Mouse (Mus musculus) cortical plate, adult 2 months (tissue): Measurements from ENCODE around the gene Rnf31.

Source experiments
- CTCF ChIP-seq: fragments of 200-500 bp; IDR thresholded peaks from 2 replicates; pipeline ENCODE4 v1.5.1; 2011; ENCODE audit warnings: mild to moderate bottlenecking, control low read depth, low read length; ENCODE audit not compliant: insufficient read depth; ENCODE audit errors: extremely low read depth
- POLR2A ChIP-seq: fragments of 200-500 bp; IDR thresholded peaks from 2 replicates; pipeline ENCODE4 v1.6.1; 2011; ENCODE audit warnings: mild to moderate bottlenecking, low read length, control low read depth; ENCODE audit not compliant: insufficient read depth; ENCODE audit errors: extremely low read depth

- TF ChIP-seq CTCF, result no peak
- TF ChIP-seq POLR2A, result no peak
Observed at GRCm38 (mm10) chr14:55575302-55575701, 16.2 kb upstream of the Rnf31 start, which contains the start of gene Fitm1.
